Mouse (Mus musculus) c-Kit-negative CD71-positive TER-119-positive erythroid progenitor cells, embryonic 14.5 days (primary cell): Measurements from ENCODE around the gene Cryl1.

Experiments
- DNase-seq: peaks from one replicate; pipeline ENCODE4 v3.0.0-alpha.2; 2013; ENCODE audit warnings: low read depth, low spot score

Gene Cryl1

GRCm38 (mm10) chr14:57235276-57235675 is 163.1 kb downstream of the Cryl1 start:
- DNase-seq, result no peak

GRCm38 (mm10) chr14:57234711-57235110 is 163.6 kb downstream of the Cryl1 start:
- no peak for DNase-seq

- no peak for DNase-seq
Observed at GRCm38 (mm10) chr14:57230264-57231015, 167.9 kb downstream of the Cryl1 start.
